Mouse (Mus musculus): ENCODE results near the gene Fsd2. TPM values are rescaled to one million over a fixed set of nuclear protein-coding genes. Genes with fewer than 3 reads are reported as not detected.

Fsd2 gene
- total RNA-seq, 2 experiments from 2014 or later, result 0.66 to 6.2 TPM

GRCm38 (mm10) chr7:81548864-81549263 lies 17.9 kb downstream of the Fsd2 start:
- no peak for DNase-seq (ENCODE audit: low spot score in 2 of 2)

GRCm38 (mm10) chr7:81542934-81543333 lies 23.8 kb downstream of the Fsd2 start:
- no peak for DNase-seq (ENCODE audit: low spot score in 2 of 2)

GRCm38 (mm10) chr7:81541924-81542524 lies 24.7 kb downstream of the Fsd2 start:
- peak in 1 of 2 experiments; percentile 49 for DNase-seq (ENCODE audit: low spot score in 2 of 2)

GRCm38 (mm10) chr7:81540999-81541398 lies 25.7 kb downstream of the Fsd2 start:
- DNase-seq (ENCODE audit: low spot score in 2 of 2), result no peak

GRCm38 (mm10) chr7:81539565-81539964 lies 27.2 kb downstream of the Fsd2 start:
- DNase-seq (ENCODE audit: low spot score in 2 of 2), result no peak

- DNase-seq (ENCODE audit: low spot score in 2 of 2), result no peak
Measured at GRCm38 (mm10) chr7:81538070-81538675, 28.6 kb downstream of the Fsd2 start.

- no peak for DNase-seq (ENCODE audit: low spot score in 2 of 2)
Measured at GRCm38 (mm10) chr7:81536478-81536877, 30.3 kb downstream of the Fsd2 start.

GRCm38 (mm10) chr7:81531462-81531861 lies 35.3 kb downstream of the Fsd2 start:
- DNase-seq (ENCODE audit: low spot score in 2 of 2), result no peak

GRCm38 (mm10) chr7:81528918-81529317 lies 37.8 kb downstream of the Fsd2 start:
- DNase-seq (ENCODE audit: low spot score in 2 of 2), result no peak

GRCm38 (mm10) chr7:81523663-81524017 lies 43.1 kb downstream of the Fsd2 start:
- no peak for DNase-seq (ENCODE audit: low spot score in 2 of 2)

- DNase-seq (ENCODE audit: low spot score in 2 of 2), result peak; percentile 77 to 82
Measured at GRCm38 (mm10) chr7:81523008-81523662, 43.6 kb downstream of the Fsd2 start.

- DNase-seq (ENCODE audit: low spot score in 2 of 2), result no peak
Measured at GRCm38 (mm10) chr7:81516154-81517030, 50.4 kb downstream of the Fsd2 start.

GRCm38 (mm10) chr7:81514906-81515590 lies 51.7 kb downstream of the Fsd2 start:
- DNase-seq (ENCODE audit: low spot score in 2 of 2), result no peak

- no peak for DNase-seq (ENCODE audit: low spot score in 2 of 2)
Measured at GRCm38 (mm10) chr7:81501050-81501449, 65.7 kb downstream of the Fsd2 start.

GRCm38 (mm10) chr7:81498181-81498580 lies 68.6 kb downstream of the Fsd2 start, which contains the start of gene BC048679:
TSS of gene BC048679 (minus strand) at chr7:81498281.
- no peak for DNase-seq (ENCODE audit: low spot score in 2 of 2)

- no peak for DNase-seq (ENCODE audit: low spot score in 2 of 2)
Measured at GRCm38 (mm10) chr7:81497171-81497570, 69.6 kb downstream of the Fsd2 start.

- peak; percentile 63 to 65 for DNase-seq (ENCODE audit: low spot score in 2 of 2)
Measured at GRCm38 (mm10) chr7:81493331-81494021, 73.3 kb downstream of the Fsd2 start, which contains the start of gene Ap3b2. TSS of gene Ap3b2 (minus strand) at chr7:81493925.

GRCm38 (mm10) chr7:81492628-81493027 lies 74.1 kb downstream of the Fsd2 start:
- no peak for DNase-seq (ENCODE audit: low spot score in 2 of 2)

- no peak for DNase-seq (ENCODE audit: low spot score in 2 of 2)
Measured at GRCm38 (mm10) chr7:81489649-81490048, 77.1 kb downstream of the Fsd2 start.
